Mouse (Mus musculus): ENCODE measurements around the gene Tmem135.

- TF ChIP-seq CTCF (IDR thresholded peaks at IDR 0.05; ENCODE audit: extremely low read depth, insufficient read length, insufficient replicate concordance, low read depth, low read length): no peak
- no peak for TF ChIP-seq POLR2A (IDR thresholded peaks at IDR 0.05; ENCODE audit: low read depth, low read length)
These were observed 77.3 kb downstream of the Tmem135 start for GRCm38 (mm10) chr7:89326761-89327160.

Data from small intestine, adult 2 months (tissue).